Mouse (Mus musculus) liver, adult 10 weeks (tissue): ENCODE data around the gene Cenpl. TPM values are rescaled to one million over a fixed set of nuclear protein-coding genes. Genes with fewer than 3 reads are reported as not detected.

ENCODE experiments used
- polyA plus RNA-seq: library from polyadenylated mRNA; stranded (reverse); fragments of 350-450 nt; fragmentation: Illumina TruSeq; extraction: RNeasy Lipid Tissue Mini Kit (QIAGEN cat#74804); gene quantifications from one replicate; pipeline ENCODE4 v1.2.3, GENCODE M21; 2014; ENCODE audit warnings: low read depth, low replicate concordance

Gene Cenpl
- 12.0 TPM for polyA plus RNA-seq

DNA sequence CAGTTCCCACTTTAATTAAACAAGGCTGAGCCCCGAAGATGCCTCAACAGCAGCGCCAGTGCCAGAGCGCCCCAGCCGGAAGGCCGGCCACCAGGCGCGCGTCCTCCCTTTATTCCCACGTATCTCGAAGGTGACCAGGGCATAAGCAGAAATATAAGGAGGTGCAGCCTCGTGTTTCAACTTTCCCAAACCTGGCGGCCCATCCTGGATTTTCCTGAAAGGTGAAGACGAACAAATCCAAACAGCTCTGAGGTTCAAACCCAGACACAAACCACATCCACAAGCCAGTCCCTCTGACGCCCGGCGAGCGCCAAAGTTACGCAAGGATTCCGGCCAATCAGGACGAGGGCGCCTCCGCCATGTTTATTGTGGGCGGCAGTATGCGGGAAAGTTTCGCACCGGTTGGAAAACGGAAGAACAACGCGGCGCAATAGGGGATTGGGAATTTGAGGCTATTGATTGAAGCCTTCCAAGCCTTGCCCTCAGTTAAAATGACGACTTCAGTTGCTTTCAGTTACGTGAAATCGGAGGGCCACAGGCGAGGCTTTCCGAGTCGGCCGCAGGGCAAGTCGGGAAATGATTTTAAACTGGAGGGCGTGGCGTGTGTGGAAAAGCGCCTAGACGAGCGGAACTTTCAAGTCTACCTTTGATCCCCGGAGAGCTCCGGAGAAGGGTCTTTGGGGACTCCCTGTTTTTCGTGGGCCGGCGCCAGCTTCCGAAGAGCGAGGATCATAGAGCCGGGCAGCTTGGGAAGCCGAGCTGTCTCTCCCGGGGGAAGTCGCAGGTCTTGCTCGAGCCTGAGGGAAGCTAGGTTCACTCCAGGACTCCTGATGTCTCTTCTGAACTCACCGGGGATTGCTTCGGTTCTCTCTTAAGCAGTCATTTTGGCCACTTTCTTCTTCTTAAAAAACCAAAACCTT is at the start of gene Cenpl, which contains the start of gene Dars2:
Cenpl (plus strand) TSS at position 362 of the 920 bp plus-strand sequence.
Dars2 (minus strand) TSS at position 307 of the 920 bp plus-strand sequence.

DNA sequence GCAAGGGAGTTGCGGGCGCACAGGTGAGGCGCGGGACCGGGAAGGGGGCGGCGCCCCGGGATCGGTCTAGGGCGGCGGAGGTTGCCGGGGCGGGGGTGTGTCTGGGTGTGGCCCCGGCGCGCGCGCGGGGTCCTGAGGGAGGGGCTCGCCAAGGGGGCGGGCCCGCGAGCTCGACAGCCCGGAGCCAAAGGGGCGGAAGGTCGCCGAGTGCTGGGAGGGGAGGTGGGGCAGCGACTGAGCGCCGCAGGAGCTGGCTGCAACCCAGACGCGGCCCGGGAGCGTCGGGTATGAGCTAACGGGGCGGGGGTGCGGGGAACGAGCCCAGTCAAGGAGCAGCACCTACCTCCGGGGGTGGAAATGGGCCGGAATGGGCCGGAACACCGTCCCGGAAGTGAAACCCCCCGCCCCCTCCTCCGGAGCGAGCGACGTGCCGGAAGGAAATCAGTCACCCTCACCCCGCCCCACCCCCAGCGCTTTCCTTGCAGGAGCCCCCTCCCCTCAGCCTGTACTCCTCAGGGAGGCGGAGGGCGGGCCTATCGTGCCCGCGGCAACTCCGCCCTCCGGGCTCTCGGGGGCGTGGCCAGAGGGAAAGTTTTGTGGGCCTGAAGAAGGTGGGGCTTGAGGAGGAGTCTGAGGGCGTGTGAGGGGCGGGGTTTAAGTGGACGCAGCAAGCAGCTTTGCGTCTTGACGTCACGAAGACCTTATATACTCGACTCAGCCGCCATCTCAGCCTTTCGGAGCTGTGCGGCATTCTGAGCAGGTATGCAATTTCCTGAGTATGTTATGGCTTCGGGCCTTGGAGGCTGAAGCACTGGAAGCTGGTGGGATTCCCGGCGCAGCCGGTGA is 35.9 kb upstream of the Cenpl start, which contains the start of gene Zbtb37:
Zbtb37 (minus strand) TSS at position 415 of the 846 bp plus-strand sequence.

DNA sequence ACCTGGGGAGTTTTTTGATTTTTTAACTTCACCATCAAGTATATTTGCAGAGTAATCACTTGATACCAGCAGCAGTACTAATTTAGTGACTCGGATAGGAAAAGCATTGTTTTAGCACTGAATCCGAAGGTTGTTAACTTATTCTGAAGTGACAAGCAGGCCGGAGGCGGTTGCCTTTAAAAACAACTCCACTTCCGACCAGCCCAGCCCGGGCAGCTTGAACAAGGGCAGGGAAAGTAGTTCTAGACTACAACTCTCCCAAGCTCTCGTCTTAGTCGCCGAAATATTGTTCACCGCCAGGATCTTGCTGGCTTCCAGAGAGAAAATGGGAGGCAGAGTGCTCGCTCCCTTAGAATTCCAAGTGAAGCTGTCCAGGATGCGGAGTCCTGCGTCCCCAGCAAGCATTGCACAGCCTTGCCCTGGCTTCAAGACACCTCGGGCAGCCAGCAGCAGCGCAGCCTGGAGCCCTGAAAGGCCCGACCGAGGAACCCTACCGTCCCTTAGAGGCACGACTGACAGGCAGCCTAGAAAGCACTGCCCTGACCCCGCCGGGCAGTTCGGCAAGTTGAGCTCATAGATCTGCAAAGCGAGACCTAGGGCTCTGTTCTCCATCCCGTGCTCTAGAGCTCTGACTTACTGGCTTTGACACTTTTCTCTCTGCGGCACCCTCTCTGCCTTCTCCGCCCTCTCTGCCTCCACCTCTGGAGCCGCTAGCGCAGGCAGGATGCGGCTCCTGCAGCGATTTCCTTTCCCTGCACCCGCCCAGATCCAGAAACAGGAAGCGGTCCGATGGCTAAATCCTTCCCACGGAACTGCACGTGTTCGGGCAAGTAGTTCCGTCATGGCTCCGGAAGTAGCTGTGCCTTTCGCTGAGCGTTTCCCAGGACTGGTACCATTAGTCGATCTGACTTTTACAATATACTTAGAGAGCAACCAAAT is 60.5 kb downstream of the Cenpl start, which contains the start of gene Klhl20:
Klhl20 (minus strand) TSS at position 786 of the 939 bp plus-strand sequence.

Other genes starting within 250 kb of the Cenpl start
- 14.0 TPM for gene Rc3h1, start 164.3 kb upstream of the Cenpl start, polyA plus RNA-seq
- gene Serpinc1, start 92.1 kb upstream of the Cenpl start, polyA plus RNA-seq = 1,724 TPM
- 3.0 TPM for gene Zbtb37, start 35.9 kb upstream of the Cenpl start, polyA plus RNA-seq
- 12.9 TPM for gene Dars2, start 55 bp upstream of the Cenpl start, polyA plus RNA-seq
- gene Klhl20, start 60.8 kb downstream of the Cenpl start, polyA plus RNA-seq = 10.7 TPM
- not detected for gene Ankrd45, start 72.0 kb downstream of the Cenpl start, polyA plus RNA-seq
- not detected for gene Tex50, start 88.6 kb downstream of the Cenpl start, polyA plus RNA-seq
- gene Prdx6, start 180.5 kb downstream of the Cenpl start, polyA plus RNA-seq = 683 TPM